Mouse (Mus musculus): ENCODE data around the gene Tvp23a.

The Tvp23a gene

GRCm38 (mm10) chr16:10447264-10447594, at the start of gene Tvp23a:
Tvp23a (minus strand) TSS chr16:10447362.
- peak; percentile 84 for DNase-seq (ENCODE audit: low spot score)

DNA sequence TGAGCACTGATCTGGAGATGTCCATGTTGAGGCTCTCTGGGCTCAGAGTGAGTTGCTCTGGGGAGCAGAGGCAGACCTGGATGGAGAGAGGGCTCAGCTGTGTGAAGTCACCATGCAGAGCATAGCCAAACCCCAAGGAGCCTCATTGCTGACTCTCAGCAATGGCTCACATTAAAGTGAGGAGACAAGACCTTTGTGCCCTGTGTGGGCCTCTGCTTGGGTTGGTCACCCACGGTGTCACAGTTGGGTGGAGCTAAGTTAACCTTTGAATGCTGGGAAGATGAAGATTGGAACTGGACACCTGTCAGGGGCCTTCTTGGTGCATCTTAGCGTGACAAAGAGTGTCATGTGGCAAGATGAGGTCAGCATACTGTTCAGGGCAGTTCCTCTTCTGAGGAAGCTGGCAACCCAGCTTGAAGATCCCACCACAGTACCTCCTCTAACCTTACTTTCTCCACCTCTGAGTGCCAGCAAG, 48.7 kb upstream of the Tvp23a start:
- no peak for DNase-seq (ENCODE audit: low spot score)

DNA sequence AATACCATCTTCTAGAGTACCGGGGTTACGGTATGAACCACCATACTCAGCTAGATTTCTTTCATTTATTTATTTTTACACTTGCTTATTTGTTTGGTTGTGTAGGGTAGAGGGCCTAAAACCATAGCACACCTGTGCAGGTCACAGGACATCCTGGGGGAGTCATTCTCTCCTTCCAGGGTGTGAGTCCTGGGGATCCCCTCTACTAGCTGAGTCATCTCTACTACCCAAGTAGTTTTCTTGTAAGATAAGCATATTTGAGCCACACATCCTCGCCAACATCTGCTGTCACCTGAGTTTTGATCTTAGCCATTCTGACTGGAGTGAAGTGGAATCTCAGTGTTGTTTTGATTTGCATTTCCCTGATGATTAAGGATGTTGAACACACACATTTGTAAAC, 45.4 kb upstream of the Tvp23a start:
- no peak for DNase-seq (ENCODE audit: low spot score)

DNA sequence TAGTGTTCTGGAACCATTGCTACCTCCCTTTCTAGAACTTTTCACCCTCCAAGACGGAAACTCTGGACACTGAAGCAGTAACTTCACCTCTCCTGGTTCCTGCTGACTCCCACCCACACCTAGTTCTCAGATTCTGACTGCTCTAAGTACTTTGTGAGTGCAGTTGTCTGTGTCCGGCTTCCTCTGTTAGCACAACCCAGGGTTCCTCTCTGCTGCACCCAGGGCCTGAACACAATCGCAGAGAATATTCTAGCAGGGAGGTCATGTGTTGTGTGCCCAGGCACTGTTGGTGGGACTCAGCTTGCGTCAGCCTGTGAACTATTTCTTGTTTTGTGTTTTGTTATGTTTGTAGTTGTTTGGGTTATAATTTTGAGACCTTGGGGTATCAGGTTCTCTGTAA, 44.6 kb upstream of the Tvp23a start:
- no peak for DNase-seq (ENCODE audit: low spot score)

DNA sequence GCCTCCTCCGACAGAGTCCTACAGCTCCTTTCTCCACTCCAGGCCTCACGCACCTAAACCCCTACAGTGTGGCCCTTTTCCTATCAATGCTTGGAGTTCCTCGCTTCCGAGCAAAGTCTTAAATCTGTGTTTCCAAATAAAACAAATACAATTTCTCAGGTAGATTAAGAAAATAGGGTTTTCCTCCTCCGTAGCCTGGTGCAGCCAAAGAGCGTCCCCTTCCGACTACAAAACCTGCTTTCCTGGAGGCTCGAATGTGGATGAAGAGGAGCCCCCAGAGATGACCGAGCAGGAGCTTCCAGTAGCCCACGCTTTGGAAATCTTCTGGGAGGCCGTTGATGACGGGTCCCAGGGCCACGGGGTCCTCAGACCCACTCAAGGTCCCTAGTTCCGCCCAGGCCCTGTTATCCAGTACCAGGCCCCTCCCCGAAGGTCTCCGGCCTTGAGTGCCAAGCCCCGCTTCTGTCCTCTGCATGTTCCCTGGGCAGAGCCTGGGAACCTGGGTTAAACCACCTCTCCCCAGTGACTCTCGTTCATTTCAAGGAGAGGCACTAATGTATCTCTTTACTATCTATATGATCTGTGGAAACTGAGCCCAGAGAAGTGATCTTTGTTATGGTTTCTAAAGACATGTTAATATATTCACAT, 43.5 kb upstream of the Tvp23a start:
- DNase-seq (ENCODE audit: low spot score), result no peak

GRCm38 (mm10) chr16:10489904-10490457, 42.8 kb upstream of the Tvp23a start:
- DNase-seq (ENCODE audit: low spot score), result no peak

- DNase-seq (ENCODE audit: low spot score), result no peak
These were observed 42.3 kb upstream of the Tvp23a start for GRCm38 (mm10) chr16:10489483-10489882.

DNA sequence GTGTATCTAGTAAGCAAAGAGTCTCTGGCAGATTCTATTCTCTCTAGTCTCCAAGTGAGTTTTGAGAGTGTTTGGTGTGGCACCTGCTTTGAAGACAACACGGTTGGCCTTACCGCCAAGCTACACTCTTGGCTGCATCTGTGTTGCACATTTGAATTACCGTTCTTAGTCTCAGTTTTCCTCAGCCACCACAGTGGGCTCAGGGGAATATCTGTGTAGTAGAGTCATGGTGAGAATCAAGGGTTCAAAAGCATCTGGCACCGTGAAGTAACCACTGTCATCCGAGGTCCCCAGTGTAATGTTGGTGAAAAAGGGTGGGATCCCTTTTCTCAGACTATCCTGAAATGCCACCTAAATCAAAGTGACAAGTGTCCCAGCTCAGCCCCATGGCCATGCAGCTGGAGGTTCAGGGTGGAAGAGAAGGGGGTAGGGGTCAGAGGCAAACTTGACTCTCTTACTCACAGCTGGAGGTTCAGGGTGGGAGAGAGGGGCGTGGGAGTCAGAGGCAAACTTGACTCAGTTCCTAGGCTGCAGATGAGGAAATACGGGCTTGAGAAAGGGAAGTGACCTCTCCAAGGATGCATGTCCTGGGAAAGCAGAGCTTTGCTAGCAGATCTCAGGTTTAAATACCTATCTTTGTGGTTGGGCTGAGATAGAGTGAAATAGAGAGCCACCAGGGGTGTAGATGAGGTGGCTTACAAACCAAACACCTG, 41.8 kb upstream of the Tvp23a start:
- no peak for DNase-seq (ENCODE audit: low spot score)

DNA sequence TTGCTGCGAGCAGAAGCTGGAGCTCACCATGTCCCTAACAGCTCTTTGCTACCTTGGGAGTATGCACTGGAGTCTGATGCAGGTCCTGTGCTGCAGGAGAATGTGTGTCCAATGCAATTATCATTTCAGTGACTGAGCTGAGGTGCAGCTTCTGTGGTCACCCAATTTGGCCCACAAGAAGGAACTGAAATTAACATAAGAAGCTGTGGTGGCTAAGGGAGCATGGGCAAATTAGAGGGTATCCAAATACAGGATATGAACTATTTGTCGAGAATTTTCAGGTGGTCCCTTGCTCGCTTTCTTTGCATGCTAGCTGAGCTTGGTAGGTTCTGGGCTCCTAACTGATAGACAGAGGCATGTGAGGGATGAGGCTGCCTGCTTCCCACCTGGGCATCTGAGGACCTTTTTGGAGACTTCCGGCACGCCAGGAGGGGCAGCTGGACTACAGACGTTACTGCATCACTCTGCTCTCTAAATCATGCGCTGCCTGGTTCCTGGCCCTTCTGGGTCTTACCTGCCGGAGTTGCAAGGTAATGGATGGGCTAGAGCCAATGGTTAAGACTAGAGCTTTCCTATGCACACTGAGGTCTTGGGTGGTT, 40.8 kb upstream of the Tvp23a start:
- DNase-seq (ENCODE audit: low spot score), result no peak

DNA sequence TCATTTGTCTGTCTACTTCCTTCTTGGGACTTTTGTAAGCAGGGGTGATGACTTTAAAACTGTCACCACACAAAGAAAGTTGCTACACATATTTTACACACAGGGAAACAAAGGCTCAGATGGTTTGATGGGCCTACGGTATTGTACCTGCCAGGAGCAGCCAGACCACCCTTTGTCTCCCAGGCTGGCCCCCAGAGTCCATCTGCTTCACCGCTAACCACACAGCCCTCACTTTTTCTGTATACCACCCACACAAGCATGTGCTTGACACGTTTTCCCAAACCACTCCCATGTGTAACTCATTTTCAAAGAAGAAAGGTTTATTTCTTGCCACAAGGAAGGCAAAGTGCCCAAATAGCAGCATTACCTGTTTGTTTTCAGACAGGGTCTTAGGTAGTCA, 39.8 kb upstream of the Tvp23a start:
- no peak for DNase-seq (ENCODE audit: low spot score)

GRCm38 (mm10) chr16:10482343-10482742, 35.2 kb upstream of the Tvp23a start:
- no peak for DNase-seq (ENCODE audit: low spot score)

- no peak for DNase-seq (ENCODE audit: low spot score)
These were observed 32.7 kb upstream of the Tvp23a start, which contains the start of gene Ciita for GRCm38 (mm10) chr16:10479857-10480256. Ciita (plus strand) TSS chr16:10480059.

- no peak for DNase-seq (ENCODE audit: low spot score)
These were observed 28.8 kb upstream of the Tvp23a start for GRCm38 (mm10) chr16:10475919-10476318.

GRCm38 (mm10) chr16:10474956-10475355, 27.8 kb upstream of the Tvp23a start:
- no peak for DNase-seq (ENCODE audit: low spot score)

DNA sequence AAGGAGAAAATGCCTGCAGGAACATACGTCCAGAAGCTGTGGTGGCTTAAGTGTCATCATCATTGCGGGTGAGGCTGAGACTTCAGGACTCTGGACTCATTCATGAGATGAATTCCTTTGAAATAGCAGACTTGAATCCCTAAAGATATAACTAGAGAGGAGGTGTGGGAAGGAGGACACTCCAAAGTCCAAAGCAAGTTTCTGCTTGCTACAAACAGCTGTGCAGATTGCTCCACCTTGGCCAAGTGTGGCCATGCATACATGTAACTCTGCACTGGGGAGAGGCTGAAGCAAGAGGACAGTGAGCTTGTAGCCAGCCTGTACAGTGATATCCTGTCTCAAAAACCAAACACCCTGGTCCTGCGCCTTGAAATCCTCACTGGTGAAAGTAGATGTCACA, 24.8 kb upstream of the Tvp23a start:
- DNase-seq (ENCODE audit: low spot score), result no peak

DNA sequence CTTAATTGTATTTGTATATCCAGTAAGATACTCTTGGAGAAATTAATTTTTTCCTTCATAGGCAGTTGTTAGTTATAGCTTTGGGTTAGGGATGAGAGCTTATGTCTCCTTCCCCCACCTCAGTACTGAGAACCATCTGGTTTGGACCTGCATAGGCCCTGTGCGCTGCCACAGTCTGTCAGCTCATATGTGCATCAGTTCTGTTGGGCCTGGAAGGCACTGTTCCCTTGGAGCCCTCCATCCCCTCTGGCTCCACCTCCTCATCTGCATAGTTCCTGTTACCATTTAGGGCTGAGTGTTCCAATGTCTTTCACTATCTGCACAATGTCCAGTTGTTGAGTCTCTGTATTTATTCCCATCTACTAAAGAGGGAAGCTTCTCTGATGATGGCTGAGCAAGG, 21.0 kb upstream of the Tvp23a start:
- no peak for DNase-seq (ENCODE audit: low spot score)

DNA sequence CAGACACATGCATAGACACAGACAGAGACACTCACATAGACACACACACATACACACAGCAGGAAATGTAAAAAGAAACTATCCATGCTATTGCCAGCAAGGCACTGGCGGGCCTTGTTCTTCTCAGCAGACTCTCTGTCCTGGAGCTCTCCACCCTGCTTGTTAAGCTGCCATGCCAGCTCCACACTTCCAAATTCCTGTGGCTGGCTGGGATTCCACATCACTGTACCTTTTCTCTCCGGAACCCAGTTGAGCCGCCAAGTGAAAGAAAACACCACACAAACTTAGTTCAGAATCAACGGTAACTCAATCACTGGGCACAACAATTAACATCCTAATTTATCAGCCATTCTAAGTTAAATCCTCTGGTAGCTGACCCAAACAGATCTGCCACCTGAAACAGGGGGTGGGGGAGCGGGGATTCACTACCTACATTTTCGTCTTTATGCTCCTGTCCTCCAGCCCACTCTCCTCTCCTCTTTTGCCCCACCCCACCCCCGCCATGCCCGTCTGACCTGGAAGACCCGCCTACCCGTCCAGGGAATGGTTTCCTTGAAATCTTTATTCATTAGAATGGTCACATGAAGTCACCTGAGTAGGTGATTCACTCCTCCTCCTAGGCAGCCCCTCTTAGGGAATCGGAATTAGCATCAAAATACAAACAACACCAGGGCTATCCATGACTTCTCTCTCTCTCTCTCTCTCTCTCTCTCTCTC, 20.4 kb upstream of the Tvp23a start:
- DNase-seq (ENCODE audit: low spot score), result no peak

GRCm38 (mm10) chr16:10465011-10465681, 18.0 kb upstream of the Tvp23a start:
- DNase-seq (ENCODE audit: low spot score), result no peak

DNA sequence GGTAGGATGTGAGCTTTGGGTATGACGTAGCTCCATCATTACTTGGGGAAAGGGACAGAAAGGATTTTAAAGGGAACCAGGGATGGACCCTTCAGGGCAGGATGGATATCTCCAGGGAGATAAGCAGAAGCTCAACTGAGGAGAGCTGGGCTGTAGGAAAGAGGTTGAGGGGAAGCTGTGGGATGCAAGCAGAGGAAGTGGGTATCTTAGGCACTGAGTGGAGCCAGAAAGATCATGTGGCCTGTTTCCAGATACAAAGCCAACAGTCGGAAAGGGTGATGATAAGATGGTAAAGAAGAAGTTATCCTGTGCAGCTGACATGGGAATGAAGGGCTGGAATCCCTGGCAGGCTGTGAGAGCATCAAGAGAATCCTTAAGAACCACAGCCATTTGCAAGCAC, 14.0 kb upstream of the Tvp23a start:
- no peak for DNase-seq (ENCODE audit: low spot score)

- DNase-seq (ENCODE audit: low spot score), result no peak
These were observed 13.0 kb upstream of the Tvp23a start for GRCm38 (mm10) chr16:10460188-10460587.

DNA sequence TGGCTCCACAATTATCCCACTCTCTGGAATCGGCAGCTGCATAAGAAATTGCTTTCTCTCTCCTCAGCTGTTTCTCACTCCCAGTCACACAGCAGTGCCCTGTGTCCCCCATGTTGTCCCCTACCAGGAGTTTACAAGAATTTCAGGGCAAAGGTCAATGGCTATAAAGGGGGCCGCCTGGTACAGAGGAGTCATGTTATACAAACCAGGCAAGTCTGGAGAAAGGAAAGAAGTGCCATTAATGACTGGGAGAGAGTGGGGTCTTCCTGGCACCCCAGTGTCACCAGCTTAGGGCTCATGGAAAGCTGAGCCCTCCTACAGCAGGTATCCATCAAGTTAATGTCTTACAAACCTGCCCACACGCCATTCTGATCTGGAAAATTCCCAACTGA, 7.4 kb upstream of the Tvp23a start:
- no peak for DNase-seq (ENCODE audit: low spot score)

All from left cerebral cortex, adult 11 months (tissue).